Mouse (Mus musculus) olfactory bulb, adult 2 months (tissue): Measurements from ENCODE around the gene Krt222.

Experiments
- CTCF ChIP-seq: fragments of 200-500 bp; IDR thresholded peaks from 2 replicates; pipeline ENCODE4 v1.5.1; 2012; ENCODE audit warnings: low read depth, mild to moderate bottlenecking, low read length, moderate library complexity; ENCODE audit not compliant: insufficient read depth
- POLR2A ChIP-seq: fragments of 200-500 bp; IDR thresholded peaks from 2 replicates; pipeline ENCODE4 v1.6.1; 2012; ENCODE audit warnings: mild to moderate bottlenecking, low read depth, low read length, moderate library complexity; ENCODE audit not compliant: insufficient read depth

- TF ChIP-seq CTCF (no peak), POLR2A (no peak)
These were observed 35.7 kb downstream of the Krt222 start for GRCm38 (mm10) chr11:99208105-99208669.
